Mouse (Mus musculus) limb, embryonic 14.5 days (tissue): ENCODE results near the gene Cd59b. TPM values are rescaled to one million over a fixed set of nuclear protein-coding genes. Genes with fewer than 3 reads are reported as not detected.

Experiments used
- ATAC-seq: fragments of 200-750 bp; cut with Nextera tagmentation; 2 replicates; pipeline ENCODE4 v1.8.0; 2017; ENCODE audit warnings: low read depth, moderate number of reproducible peaks, moderate TSS enrichment; ENCODE audit not compliant: low FRiP score
- DNase-seq: peaks from one replicate; pipeline ENCODE4 v3.0.0-alpha.2; 2015; ENCODE audit warnings: low spot score
- H3K27ac ChIP-seq: fragments of 300-500 bp; sonication (generic); replicated peaks from 2 replicates; pipeline ENCODE4 v1.5.1; 2014; ENCODE audit warnings: low read depth, mild to moderate bottlenecking, low read length, moderate library complexity, mixed read lengths
- H3K27me3 ChIP-seq: fragments of 300-500 bp; sonication (generic); 2 replicates; pipeline ENCODE4 v1.6.1; 2014; ENCODE audit warnings: low read length, mixed read lengths; ENCODE audit not compliant: control insufficient read depth, insufficient read depth
- H3K36me3 ChIP-seq: fragments of 300-500 bp; sonication (generic); 2 replicates; pipeline ENCODE4 v1.6.1; 2014; ENCODE audit warnings: mild to moderate bottlenecking, low read length, moderate library complexity, mixed read lengths; ENCODE audit not compliant: control insufficient read depth, insufficient read depth
- H3K4me1 ChIP-seq: fragments of 300-500 bp; sonication (generic); 2 replicates; pipeline ENCODE4 v1.6.1; 2014; ENCODE audit warnings: antibody characterized with exemption, low read length, mixed read lengths; ENCODE audit not compliant: control insufficient read depth, insufficient read depth
- H3K4me2 ChIP-seq: fragments of 300-500 bp; sonication (generic); replicated peaks from 2 replicates; pipeline ENCODE4 v1.6.1; 2014; ENCODE audit warnings: low read depth, mild to moderate bottlenecking, low read length, moderate library complexity; ENCODE audit not compliant: severe bottlenecking
- H3K4me3 ChIP-seq: fragments of 300-500 bp; sonication (generic); replicated peaks from 2 replicates; pipeline ENCODE4 v1.5.1; 2014; ENCODE audit warnings: low read length
- H3K9ac ChIP-seq: fragments of 300-500 bp; sonication (generic); 2 replicates; pipeline ENCODE4 v1.6.1; 2014; ENCODE audit warnings: mild to moderate bottlenecking, low read depth, low read length, moderate library complexity; ENCODE audit not compliant: severe bottlenecking
- H3K9me3 ChIP-seq: fragments of 300-500 bp; sonication (generic); 2 replicates; pipeline ENCODE4 v1.6.1; 2016; ENCODE audit warnings: low read length; ENCODE audit not compliant: control insufficient read depth
- POLR2A ChIP-seq: fragments of 200-500 bp; IDR thresholded peaks from 2 replicates; pipeline ENCODE4 v1.8.0; 2012; ENCODE audit warnings: inconsistent platforms, mild to moderate bottlenecking, moderate library complexity, borderline replicate concordance; ENCODE audit not compliant: insufficient read depth, insufficient read length; ENCODE audit errors: extremely low read depth
- WGBS: fragments of 180-500 bp; shearing (Covaris S2); extraction: QIAGEN DNeasy Blood & Tissue Kit; methylation state at CpG from one replicate; pipeline ENCODE4 v1.1.7; 2014; 5-methylcytosine and 5-hydroxymethylcytosine counted together
- polyA plus RNA-seq, 2 experiments: library from polyadenylated mRNA; depleted of rRNA in 1 of 2; stranded (reverse) in 1 of 2; unstranded in 1 of 2; fragments of >200 nt; fragmentation: Nextera tagmentation in 1 of 2; extraction: Ambion mirVana in 1 of 2; gene quantifications; 2 replicates each; pipeline versions ENCODE4 v1.2.1 to v1.2.3; 2012 to 2014

Cd59b gene
- 6.8 and 8.6 TPM in 2 replicates for polyA plus RNA-seq (2012; rRNA removed)
- polyA plus RNA-seq (2014; fragmentation: Nextera tagmentation; extraction: Ambion mirVana): 6.0 and 6.5 TPM in 2 replicates

DNA sequence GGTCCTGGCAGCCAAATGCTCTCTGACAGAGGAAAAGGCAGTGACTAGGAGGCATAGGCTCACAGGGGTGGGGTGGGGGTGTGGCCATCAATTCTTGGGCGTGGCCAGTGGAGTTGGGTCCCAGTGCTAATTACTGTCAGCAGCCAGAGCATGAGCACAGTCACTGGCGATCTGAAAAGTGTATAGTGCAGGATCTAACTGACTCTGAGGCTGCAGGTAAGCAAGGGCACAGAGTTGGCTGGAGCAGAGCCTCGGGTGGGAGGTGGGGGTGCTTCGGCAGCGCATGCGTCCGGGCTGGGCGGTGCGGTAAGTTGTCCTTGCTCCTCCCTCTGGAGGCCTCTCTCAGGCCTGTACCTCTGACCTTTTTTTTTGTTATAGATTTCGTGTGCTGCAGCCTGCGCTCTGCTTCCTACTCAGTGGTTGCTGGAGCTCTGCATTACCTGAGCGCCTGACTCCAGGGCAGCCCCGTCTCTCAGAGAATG is at the start of gene Cd59b:
Gene Cd59b, plus strand, starts transcription at position 146 of the 482 bp plus-strand sequence.
- peak within 1 kb of the TSS; percentile 45 for H3K9ac ChIP-seq
- peak; percentile 71 for DNase-seq

DNA sequence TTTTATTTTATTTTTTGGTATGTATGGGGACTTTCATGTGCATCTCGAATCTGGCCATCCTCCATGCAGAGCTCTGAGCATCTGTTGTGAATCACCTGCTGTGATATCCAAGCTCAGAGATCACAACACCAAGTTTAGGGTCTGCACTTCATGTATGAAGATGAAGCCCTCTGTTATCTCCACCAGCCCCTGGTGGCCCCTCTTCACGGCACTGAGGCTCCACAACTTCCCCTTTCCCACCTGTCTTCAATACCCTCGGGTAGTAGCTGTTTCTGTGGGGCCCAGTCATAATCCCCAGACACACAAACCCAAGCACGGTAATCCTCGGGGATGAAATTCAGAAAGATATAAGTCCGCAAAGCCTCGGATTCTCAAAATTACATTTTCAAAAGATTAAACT is 46.6 kb upstream of the Cd59b start:
- H3K27ac ChIP-seq: no peak overlapping the region
- 78% methylated on average over 7 of the region's 7 CpGs for WGBS
- H3K27me3 ChIP-seq: no peaks in the 10 kb centered on the region

More for the DNA sequence above, at the start of gene Cd59b:
- peak within 1 kb of the TSS; percentile 26; the same call in 1 of the 2 replicates for H3K27ac ChIP-seq
- peak within 1 kb of the TSS; percentile 38 for H3K4me3 ChIP-seq
- H3K9me3 ChIP-seq: 0 out of 2 replicates have a peak, but pooled peaks cover 5% of the 10 kb centered on the region
- no peaks in the 10 kb centered on the region for H3K36me3 ChIP-seq
- ATAC-seq: peak; percentile 89
- no peaks in the 10 kb centered on the region for H3K4me1 ChIP-seq
- no peaks in the 10 kb centered on the region for H3K27me3 ChIP-seq
- no peak for TF ChIP-seq POLR2A
- WGBS: 13% methylated on average over 13 of the region's 13 CpGs
- H3K4me2 ChIP-seq: peak within 1 kb of the TSS; percentile 48

DNA sequence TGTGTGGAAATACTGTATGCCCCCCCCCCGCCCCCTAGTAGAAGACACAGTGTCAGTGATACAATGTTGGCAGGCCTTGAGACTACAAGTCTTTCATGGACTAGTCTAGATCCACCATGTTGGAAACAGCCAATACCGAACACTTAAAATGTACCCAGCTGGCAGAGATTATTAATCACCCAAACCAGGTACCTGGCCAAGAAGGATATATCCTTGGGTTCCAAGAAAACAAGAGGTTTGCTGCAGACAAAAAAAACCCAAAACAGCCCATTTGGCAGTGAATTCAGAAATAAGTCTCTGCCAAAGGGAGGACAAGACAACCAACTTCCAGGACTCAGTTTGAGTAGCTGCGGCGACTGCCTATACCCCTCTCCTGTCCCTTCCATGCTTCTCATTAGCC is 45.0 kb upstream of the Cd59b start:
- ATAC-seq: no peak
- Histone ChIP-seq H3K4me1 (peaks cover 11% of the 10 kb centered on the region), H3K4me3 (no peak overlapping the region), H3K36me3 (no peaks in the 10 kb centered on the region), H3K9me3 (no peaks in the 10 kb centered on the region), H3K9ac (no peak overlapping the region), H3K4me2 (no peak overlapping the region), H3K27me3 (no peaks in the 10 kb centered on the region), H3K27ac (no peak overlapping the region)
- no peak for TF ChIP-seq POLR2A
- WGBS: 84% methylated on average over 4 of the region's 4 CpGs
- DNase-seq: no peak

More for the DNA sequence above, 46.6 kb upstream of the Cd59b start:
- ATAC-seq (no peak), DNase-seq (no peak)
- no peak overlapping the region for H3K9ac ChIP-seq
- TF ChIP-seq POLR2A: no peak
- no peaks in the 10 kb centered on the region for H3K4me1 ChIP-seq
- H3K4me2 ChIP-seq: no peak overlapping the region
- H3K36me3 ChIP-seq: no peaks in the 10 kb centered on the region
- no peaks in the 10 kb centered on the region for H3K9me3 ChIP-seq
- no peak overlapping the region for H3K4me3 ChIP-seq

DNA sequence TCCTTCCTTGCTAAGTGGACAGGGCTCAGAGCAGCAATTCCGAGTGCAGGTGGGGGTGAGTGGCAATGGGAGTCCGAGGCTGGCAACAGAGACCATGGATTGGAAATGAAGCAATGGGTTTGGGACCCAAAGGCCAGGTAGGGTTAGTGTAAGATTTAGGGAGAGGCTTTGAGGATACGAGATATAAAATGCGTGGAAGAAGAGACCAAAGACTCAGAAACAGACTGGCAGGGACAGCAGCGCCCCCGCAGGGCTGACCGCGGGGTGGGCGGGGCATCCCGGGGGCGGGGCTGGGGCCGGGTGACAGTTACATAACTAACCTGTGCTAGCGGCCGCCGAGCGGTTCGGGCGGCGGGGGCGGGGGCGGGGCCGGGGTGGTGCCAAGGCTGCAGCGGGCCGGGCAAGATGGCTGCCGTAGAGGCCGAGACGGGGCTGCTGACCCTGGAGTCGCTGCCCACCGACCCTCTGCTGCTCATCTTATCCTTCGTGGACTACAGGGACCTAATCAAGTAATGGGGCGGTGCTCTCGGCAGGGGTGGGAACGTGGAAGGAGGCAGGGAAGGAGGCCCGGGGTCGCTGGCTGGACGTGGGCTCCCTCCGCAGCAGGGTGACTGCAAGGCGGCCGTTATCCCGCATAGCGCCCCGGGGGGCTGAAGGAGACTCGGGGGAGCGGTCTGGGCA is 42.1 kb upstream of the Cd59b start, which contains the start of gene Fbxo3:
Gene Fbxo3, plus strand, starts transcription at position 264 of the 681 bp plus-strand sequence.
- H3K4me2 ChIP-seq: peak within 1 kb of the TSS; percentile 69
- WGBS: under 1% methylated on average over 24 of the region's 44 CpGs
- H3K4me3 ChIP-seq: peak within 1 kb of the TSS; percentile 70
- peaks cover 3% of the 10 kb centered on the region; the same call in 1 of the 2 replicates for H3K36me3 ChIP-seq
- H3K27me3 ChIP-seq: no peaks in the 10 kb centered on the region
- ATAC-seq: peak; percentile 97
- peak within 1 kb of the TSS; percentile 91 for H3K9ac ChIP-seq
- H3K27ac ChIP-seq: peak within 1 kb of the TSS; percentile 55; the same call in 1 of the 2 replicates
- H3K9me3 ChIP-seq: no peaks in the 10 kb centered on the region
- peak; percentile 62; the same call in 1 of the 2 replicates for TF ChIP-seq POLR2A
- DNase-seq: peak; percentile 65
- peaks cover 14% of the 10 kb centered on the region for H3K4me1 ChIP-seq

DNA sequence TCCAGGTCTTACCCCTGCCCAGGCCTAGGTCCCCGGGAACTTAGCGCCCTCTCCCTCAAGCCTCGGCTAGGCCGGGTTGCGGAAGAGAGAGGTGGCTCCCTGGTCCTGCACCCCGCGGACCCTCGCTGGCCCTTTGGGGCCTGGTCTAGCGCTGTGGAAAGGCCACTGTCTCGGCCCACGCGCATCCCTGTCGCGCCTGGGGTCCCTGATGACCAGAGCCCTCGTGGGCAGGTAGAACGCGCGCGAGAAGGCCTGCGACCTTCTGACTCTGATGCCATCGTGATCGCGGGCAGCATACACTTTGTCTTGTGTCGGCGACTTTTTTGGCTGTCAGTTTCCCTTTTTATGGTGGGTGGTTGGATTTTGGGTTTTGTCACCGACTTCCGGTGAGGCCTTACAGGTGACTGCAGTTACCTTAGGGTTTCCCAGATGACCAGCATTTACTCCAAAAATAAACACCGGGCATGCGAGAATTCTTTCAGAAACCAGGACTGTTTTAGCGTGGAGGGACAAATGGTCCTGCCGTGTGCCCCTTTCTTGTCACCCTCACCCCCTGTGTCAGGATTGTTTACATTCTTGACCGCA is 41.4 kb upstream of the Cd59b start, which contains the start of gene 4931422A03Rik:
Gene 4931422A03Rik, minus strand, starts transcription at position 223 of the 585 bp plus-strand sequence.
- WGBS: under 1% methylated on average over 30 of the region's 32 CpGs
- no peak for TF ChIP-seq POLR2A
- Histone ChIP-seq H3K4me3 (peak within 1 kb of the TSS; percentile 70), H3K4me2 (peak within 1 kb of the TSS; percentile 69), H3K36me3 (peaks cover 3% of the 10 kb centered on the region; the same call in 1 of the 2 replicates), H3K27ac (peak within 1 kb of the TSS; percentile 55; the same call in 1 of the 2 replicates), H3K4me1 (peaks cover 14% of the 10 kb centered on the region), H3K9ac (peak within 1 kb of the TSS; percentile 91), H3K27me3 (no peaks in the 10 kb centered on the region), H3K9me3 (no peaks in the 10 kb centered on the region)
- ATAC-seq: no peak; the same call in 1 of the 2 replicates
- DNase-seq: no peak
